Mouse (Mus musculus): Measurements from ENCODE around the gene 2610507B11Rik. TPM values are rescaled to one million over a fixed set of nuclear protein-coding genes. Genes with fewer than 3 reads are reported as not detected.
A peak's percentile ranks its signal among the peaks of the same experiment; 100 is the strongest.

2610507B11Rik gene
- total and polyA plus RNA-seq, 3 experiments, result 75.8 to 80.5 (median 77.6) TPM

GRCm38 (mm10) chr11:78247727-78248140 lies 13.8 kb upstream of the 2610507B11Rik start (continued):
- TF ChIP-seq MAX (IDR thresholded peaks at IDR 0.05; ENCODE audit: low read length), result 0 out of 2 replicates have a peak, but pooled peaks have one; percentile 23

- Histone ChIP-seq H3K9ac (ENCODE audit: control insufficient read depth, low read depth, low read length, poor library complexity, severe bottlenecking) (no peak overlapping the region), H3K4me1 (ENCODE audit: control insufficient read depth in 1 of 2, insufficient read depth in 2 of 2, low read length in 2 of 2) (peaks cover 2 to 6% of the 10 kb centered on the region in 2 experiments; a peak in 3 of 4 replicates)
- TF ChIP-seq NRF1 (IDR thresholded peaks at IDR 0.05; ENCODE audit: insufficient read depth, low read depth, low read length, poor library complexity, severe bottlenecking) (no peak), EP300 (IDR thresholded peaks at IDR 0.05; ENCODE audit: low read depth in 1 of 2, low read length in 2 of 2) (no peak), JUND (IDR thresholded peaks at IDR 0.05; ENCODE audit: low read depth, low read length) (no peak), CTCF (IDR thresholded peaks at IDR 0.05 in 2 of 3, conservative IDR thresholded peaks at IDR 0.05 in 1 of 3; ENCODE audit: control insufficient read depth in 1 of 3, insufficient read depth in 1 of 3, low read depth in 2 of 3, low read length in 3 of 3, poor library complexity in 1 of 3, severe bottlenecking in 1 of 3) (peak in 2 of 3 experiments; percentile 24 to 53; a peak in 4 of 6 replicates), KAT2A (conservative IDR thresholded peaks at IDR 0.05; ENCODE audit: low read depth, low read length) (no peak), RAD21 (IDR thresholded peaks at IDR 0.05; ENCODE audit: low read depth, low read length) (peak; percentile 20), ZNF384 (IDR thresholded peaks at IDR 0.05; ENCODE audit: low read depth, low read length) (0 out of 2 replicates have a peak, but pooled peaks have one; percentile 14), ZKSCAN1 (IDR thresholded peaks at IDR 0.05; ENCODE audit: low read depth, low read length) (no peak), UBTF (IDR thresholded peaks at IDR 0.05; ENCODE audit: borderline replicate concordance, insufficient read depth, low read depth, low read length) (no peak), ETS1 (IDR thresholded peaks at IDR 0.05; ENCODE audit: low read depth, low read length) (no peak), HCFC1 (IDR thresholded peaks at IDR 0.05; ENCODE audit: low read depth, low read length) (no peak), TAL1 (IDR thresholded peaks at IDR 0.05; ENCODE audit: low read length) (no peak), GABPA (IDR thresholded peaks at IDR 0.05; ENCODE audit: low read depth, low read length) (no peak), SMC3 (IDR thresholded peaks at IDR 0.05; ENCODE audit: low read depth, low read length) (peak; percentile 45), POLR2AphosphoS2 (IDR thresholded peaks at IDR 0.05; ENCODE audit: low read length) (no peak), POLR2AphosphoS5 (IDR thresholded peaks at IDR 0.05; ENCODE audit: borderline replicate concordance, low read depth, low read length) (no peak), MYB (IDR thresholded peaks at IDR 0.05; ENCODE audit: low read depth, low read length) (no peak)
These were observed 4.9 kb upstream of the 2610507B11Rik start for GRCm38 (mm10) chr11:78256618-78257017.

More at GRCm38 (mm10) chr11:78256618-78257017, 4.9 kb upstream of the 2610507B11Rik start:
- peak; percentile 36 for DNase-seq (ENCODE audit: low read depth, low spot score)
- no peaks in the 10 kb centered on the region for H3K27me3 ChIP-seq (ENCODE audit: control insufficient read depth in 1 of 2, insufficient read depth in 2 of 2, low read length in 2 of 2)
- H3K36me3 ChIP-seq (ENCODE audit: control insufficient read depth in 1 of 2, insufficient read depth in 2 of 2, low read length in 2 of 2), result peaks cover 10 to 20% of the 10 kb centered on the region in 2 experiments
- H3K4me3 ChIP-seq (ENCODE audit: control insufficient read depth in 1 of 2, insufficient read depth in 1 of 2, low read depth in 2 of 2, low read length in 2 of 2), result no peak overlapping the region
- peaks cover under 1% of the 10 kb centered on the region; the same call in 1 of the 2 replicates for H3K79me2 ChIP-seq (ENCODE audit: control insufficient read depth, insufficient read depth, low read length, poor library complexity)
- no peaks in the 10 kb centered on the region for H3K9me3 ChIP-seq (replicated peaks; ENCODE audit: insufficient read depth, low read length)
- no peak overlapping the region for H3K27ac ChIP-seq (ENCODE audit: control insufficient read depth, low read depth, low read length)

All from MEL (cell line).